Mouse (Mus musculus) CH12.LX (cell line): ENCODE data around the gene Hrh3. TPM values are rescaled to one million over a fixed set of nuclear protein-coding genes. Genes with fewer than 3 reads are reported as not detected.

Source experiments
- DNase-seq: peaks from one replicate; pipeline ENCODE4 v3.0.0-alpha.2; 2013; ENCODE audit errors: extremely low read depth
- H3K27ac ChIP-seq: 2 replicates; pipeline ENCODE4 v1.5.1; 2012; ENCODE audit warnings: low read depth, mild to moderate bottlenecking, control low read depth, moderate library complexity; ENCODE audit not compliant: insufficient read depth
- H3K27me3 ChIP-seq: replicated peaks from 2 replicates; pipeline ENCODE3; 2012; ENCODE audit warnings: inconsistent platforms
- H3K36me3 ChIP-seq, 2 experiments: replicated peaks in 1 of 2; 2 replicates each; pipeline versions ENCODE3 to v1.6.1; 2012; ENCODE audit warnings: inconsistent platforms in 1 of 2, low read length in 1 of 2, mild to moderate bottlenecking in 1 of 2, mixed read lengths in 1 of 2, moderate library complexity in 1 of 2; ENCODE audit not compliant: control insufficient read depth in 1 of 2, insufficient read depth in 1 of 2
- H3K4me1 ChIP-seq, 2 experiments: 2 replicates each; pipeline ENCODE4 v1.6.1; 2012; ENCODE audit warnings: inconsistent platforms in 1 of 2, moderate library complexity in 1 of 2; ENCODE audit not compliant: insufficient read depth in 2 of 2, control insufficient read depth in 1 of 2
- H3K4me2 ChIP-seq: 2 replicates; pipeline ENCODE4 v1.6.1; 2012; ENCODE audit warnings: low read depth, mild to moderate bottlenecking, control low read depth; ENCODE audit not compliant: poor library complexity, insufficient read depth, severe bottlenecking
- H3K4me3 ChIP-seq, 3 experiments: fragments of 150-350 bp in 1 of 3; sonication (generic) in 1 of 3; replicated peaks in 1 of 3; 2 replicates each; pipeline versions ENCODE3 to v1.5.1; 2011 to 2012; ENCODE audit warnings: low read depth in 2 of 3, low read length in 2 of 3, mild to moderate bottlenecking in 2 of 3, moderate library complexity in 2 of 3, control low read depth in 1 of 3, improper control_type of control experiment in 1 of 3, inconsistent platforms in 1 of 3, mixed read lengths in 1 of 3; ENCODE audit not compliant: poor library complexity in 1 of 3
- H3K79me2 ChIP-seq: replicated peaks from 2 replicates; pipeline ENCODE4 v1.6.1; 2012; ENCODE audit warnings: mild to moderate bottlenecking, moderate library complexity; ENCODE audit not compliant: control insufficient read depth, poor library complexity, insufficient read depth, severe bottlenecking; ENCODE audit errors: extremely low read depth
- H3K9ac ChIP-seq: 2 replicates; pipeline ENCODE4 v1.6.1; 2012; ENCODE audit warnings: low read depth, mild to moderate bottlenecking, control low read depth, moderate library complexity; ENCODE audit not compliant: insufficient read depth
- H3K9me3 ChIP-seq: replicated peaks from 2 replicates; pipeline ENCODE3; 2012; ENCODE audit warnings: low read length, inconsistent platforms, mixed read lengths
- BHLHE40 ChIP-seq: IDR thresholded peaks from 2 replicates; pipeline ENCODE4 v1.6.1; 2011; ENCODE audit warnings: mild to moderate bottlenecking, low read depth, low read length, improper control_type of control experiment
- CHD1 ChIP-seq: IDR thresholded peaks from 2 replicates; pipeline ENCODE4 v1.6.1; 2012; ENCODE audit warnings: low read depth, low read length, improper control_type of control experiment, inconsistent platforms
- CTCF ChIP-seq, 2 experiments: IDR thresholded peaks in 1 of 2; conservative IDR thresholded peaks in 1 of 2; 2 replicates each; pipeline ENCODE4 v1.5.1; 2011 to 2012; ENCODE audit warnings: low read depth in 2 of 2, low read length in 2 of 2, improper control_type of control experiment in 1 of 2, inconsistent platforms in 1 of 2, mild to moderate bottlenecking in 1 of 2, moderate library complexity in 1 of 2
- E2F4 ChIP-seq: IDR thresholded peaks from 2 replicates; pipeline ENCODE4 v1.6.1; 2011; ENCODE audit warnings: low read depth, low read length, improper control_type of control experiment; ENCODE audit not compliant: insufficient replicate concordance
- HCFC1 ChIP-seq: IDR thresholded peaks from 2 replicates; pipeline ENCODE4 v1.6.1; 2012; ENCODE audit warnings: low read depth, mild to moderate bottlenecking, inconsistent platforms, low read length, improper control_type of control experiment
- IRF4 ChIP-seq: IDR thresholded peaks from 2 replicates; pipeline ENCODE4 v1.6.1; 2014; ENCODE audit warnings: low read depth, mild to moderate bottlenecking, inconsistent platforms, low read length, improper control_type of control experiment
- JUN ChIP-seq: IDR thresholded peaks from 2 replicates; pipeline ENCODE4 v1.6.1; 2011; ENCODE audit warnings: low read depth, mild to moderate bottlenecking, low read length, improper control_type of control experiment, moderate library complexity; ENCODE audit not compliant: insufficient read depth
- MAFK ChIP-seq: IDR thresholded peaks from 2 replicates; pipeline ENCODE4 v1.6.1; 2011; ENCODE audit warnings: low read length, improper control_type of control experiment; ENCODE audit not compliant: insufficient replicate concordance
- MAZ ChIP-seq: IDR thresholded peaks from 2 replicates; pipeline ENCODE4 v1.6.1; 2012; ENCODE audit warnings: low read depth, mild to moderate bottlenecking, inconsistent platforms, low read length, improper control_type of control experiment, moderate library complexity
- MXI1 ChIP-seq: IDR thresholded peaks from 2 replicates; pipeline ENCODE4 v1.6.1; 2011; ENCODE audit warnings: mild to moderate bottlenecking, low read depth, low read length, improper control_type of control experiment
- MYC ChIP-seq: IDR thresholded peaks from 2 replicates; pipeline ENCODE4 v1.6.1; 2011; ENCODE audit warnings: low read depth, mild to moderate bottlenecking, improper control_type of control experiment, low read length
- NELFE ChIP-seq: IDR thresholded peaks from 2 replicates; pipeline ENCODE4 v1.6.1; 2011; ENCODE audit warnings: low read depth, low read length, improper control_type of control experiment
- PAX5 ChIP-seq: IDR thresholded peaks from 2 replicates; pipeline ENCODE4 v1.6.1; 2012; ENCODE audit warnings: low read length, inconsistent platforms, mixed read lengths
- POLR2A ChIP-seq: IDR thresholded peaks from 2 replicates; pipeline ENCODE4 v1.6.1; 2011; ENCODE audit warnings: low read depth, mild to moderate bottlenecking, improper control_type of control experiment, low read length
- RAD21 ChIP-seq: IDR thresholded peaks from 2 replicates; pipeline ENCODE4 v1.6.1; 2011; ENCODE audit warnings: low read depth, mild to moderate bottlenecking, low read length, improper control_type of control experiment, moderate library complexity
- RCOR1 ChIP-seq: conservative IDR thresholded peaks from 2 replicates; pipeline ENCODE4 v1.6.1; 2012; ENCODE audit warnings: low read depth, mild to moderate bottlenecking, inconsistent platforms, low read length, improper control_type of control experiment
- USF1 ChIP-seq: IDR thresholded peaks from 2 replicates; pipeline ENCODE4 v1.6.1; 2014; ENCODE audit warnings: low read depth, mild to moderate bottlenecking, inconsistent platforms, low read length, improper control_type of control experiment
- ZC3H11A ChIP-seq: IDR thresholded peaks from 2 replicates; pipeline ENCODE4 v1.6.1; 2012; ENCODE audit warnings: low read depth, mild to moderate bottlenecking, inconsistent platforms, low read length, improper control_type of control experiment
- ZMIZ1 ChIP-seq: IDR thresholded peaks from 2 replicates; pipeline ENCODE4 v1.6.1; 2012; ENCODE audit warnings: low read depth, mild to moderate bottlenecking, inconsistent platforms, low read length, improper control_type of control experiment
- dilution Hi-C: fragments of 300-500 bp; cut with MboI; formaldehyde crosslinking; loops from 2 replicates; pipeline ENCODE4 v1.14.3; 2020; ENCODE audit warnings: low sequenced_read_pairs; ENCODE audit not compliant: extremely low pct_unique_long_range_greater_than_20kb, extremely low pct_ligation_motif_present
- in situ Hi-C: fragments of 300-500 bp; cut with MboI; formaldehyde crosslinking; loops from 3 replicates; pipeline ENCODE4 v1.14.3; 2019; ENCODE audit warnings: low sequenced_read_pairs, low pct_ligation_motif_present, low pct_unique_long_range_greater_than_20kb, mixed read lengths
- polyA plus RNA-seq: library from polyadenylated mRNA; unstranded; fragments of >175 nt; gene quantifications from 2 replicates; pipeline ENCODE4 v1.2.1, GENCODE M21; 2012; ENCODE audit warnings: low read depth; ENCODE audit not compliant: insufficient read length
- total RNA-seq, 2 experiments: library from RNA; depleted of rRNA; stranded (reverse); fragments of 300-350 nt in 1 of 2; fragments of >200 nt in 1 of 2; gene quantifications; 2 replicates each; pipeline ENCODE4 v1.2.3; 2012 to 2014

Gene Hrh3
- total and polyA plus RNA-seq, 3 experiments, result not detected

- Histone ChIP-seq H3K9me3 (no peaks in the 10 kb centered on the region), H3K4me3 (no peak overlapping the region), H3K79me2 (no peaks in the 10 kb centered on the region), H3K27ac (no peak overlapping the region), H3K9ac (no peak overlapping the region)
- no peak for DNase-seq
- dilution Hi-C loops, result no loop called here
- no peak for TF ChIP-seq POLR2A
- TF ChIP-seq ZMIZ1, result no peak
- TF ChIP-seq JUN, result no peak
- no peak for TF ChIP-seq CHD1
- TF ChIP-seq IRF4, result no peak
- TF ChIP-seq NELFE, result no peak
- TF ChIP-seq RAD21, result no peak
- TF ChIP-seq ZC3H11A, result no peak
- TF ChIP-seq BHLHE40, result no peak
- TF ChIP-seq, all 38 proteins: peak for 0
- no peaks in the 10 kb centered on the region for H3K27me3 ChIP-seq
- in situ Hi-C loops, result no loop called here
- H3K36me3 ChIP-seq, result peaks cover 41 to 81% of the 10 kb centered on the region in 2 experiments
- no peak overlapping the region for H3K4me2 ChIP-seq
- peaks cover 0 to 30% of the 10 kb centered on the region in 2 experiments; a peak in 2 of 4 replicates for H3K4me1 ChIP-seq
Measured at GRCm38 (mm10) chr2:180080680-180081079, 23.6 kb downstream of the Hrh3 start.

GRCm38 (mm10) chr2:180077622-180078021, 26.7 kb downstream of the Hrh3 start:
- H3K4me2 ChIP-seq, result no peak overlapping the region
- dilution Hi-C loops, result no loop called here
- H3K79me2 ChIP-seq, result no peaks in the 10 kb centered on the region
- H3K27me3 ChIP-seq, result no peaks in the 10 kb centered on the region
- TF ChIP-seq MXI1 (no peak), USF1 (no peak), HCFC1 (no peak), CTCF (conservative IDR thresholded peaks at IDR 0.05 in 1 of 2, IDR thresholded peaks at IDR 0.05 in 1 of 2; ENCODE audit: low read depth in 2 of 2, low read length in 2 of 2) (no peak), PAX5 (no peak), RCOR1 (no peak), MAZ (no peak), ZMIZ1 (no peak), MAFK (no peak), E2F4 (no peak), MYC (no peak), RAD21 (no peak)
- H3K36me3 ChIP-seq, result peaks cover 24 to 71% of the 10 kb centered on the region in 2 experiments
- no peaks in the 10 kb centered on the region for H3K9me3 ChIP-seq
- DNase-seq, result no peak
- peaks cover 0 to 24% of the 10 kb centered on the region in 2 experiments; a peak in 2 of 4 replicates for H3K4me1 ChIP-seq
- in situ Hi-C loops, result no loop called here
- H3K9ac ChIP-seq, result no peak overlapping the region
- no peak overlapping the region for H3K4me3 ChIP-seq
- no peak overlapping the region for H3K27ac ChIP-seq
